Mouse (Mus musculus) heart, adult 2 months (tissue): Measurements from ENCODE around the gene Doc2g. TPM values are rescaled to one million over a fixed set of nuclear protein-coding genes. Genes with fewer than 3 reads are reported as not detected.
"Not testable (repeated sequence)": the region's sequence is repeated elsewhere in the genome, so short reads cannot be mapped to it uniquely, and the experiment has no call there.

Source experiments
- DNase-seq, 2 experiments: peaks; one replicate each; pipeline ENCODE4 v3.0.0; 2021
- H3K27ac ChIP-seq: fragments of 200-600 bp; 2 replicates; pipeline ENCODE4 v1.8.1; 2022
- H3K27me3 ChIP-seq: fragments of 200-500 bp; 2 replicates; pipeline ENCODE4 v1.6.1; 2012; ENCODE audit warnings: mild to moderate bottlenecking, low read length, inconsistent platforms, mixed read lengths; ENCODE audit not compliant: control insufficient read depth, insufficient read depth
- H3K36me3 ChIP-seq: fragments of 200-500 bp; 2 replicates; pipeline ENCODE4 v1.6.1; 2012; ENCODE audit warnings: low read length, inconsistent platforms; ENCODE audit not compliant: control insufficient read depth, insufficient read depth
- H3K4me1 ChIP-seq: fragments of 200-500 bp; 2 replicates; pipeline ENCODE4 v1.6.1; 2011; ENCODE audit warnings: low read length; ENCODE audit not compliant: control insufficient read depth, insufficient read depth
- H3K4me3 ChIP-seq: fragments of 200-600 bp; 2 replicates; pipeline ENCODE4 v1.8.1; 2022
- H3K79me2 ChIP-seq: fragments of 200-500 bp; replicated peaks from 2 replicates; pipeline ENCODE4 v1.6.1; 2012; ENCODE audit warnings: mild to moderate bottlenecking, inconsistent platforms, low read length, moderate library complexity, mixed read lengths; ENCODE audit not compliant: control insufficient read depth, insufficient read depth
- H3K9ac ChIP-seq: fragments of 200-500 bp; 2 replicates; pipeline ENCODE4 v1.6.1; 2012; ENCODE audit warnings: low read depth, mild to moderate bottlenecking, control low read depth, inconsistent platforms, low read length, mixed read lengths
- CTCF ChIP-seq: fragments of 200-600 bp; IDR thresholded peaks from 2 replicates; pipeline ENCODE4 v1.8.1; 2022; ENCODE audit warnings: antibody characterized with exemption, mild to moderate bottlenecking, moderate library complexity
- EP300 ChIP-seq: fragments of 200-500 bp; IDR thresholded peaks from 2 replicates; pipeline ENCODE4 v1.6.1; 2011; ENCODE audit warnings: low read depth, low read length, control low read depth; ENCODE audit not compliant: insufficient read depth
- POLR2A ChIP-seq: fragments of 200-500 bp; IDR thresholded peaks from 2 replicates; pipeline ENCODE4 v1.6.1; 2011; ENCODE audit warnings: mild to moderate bottlenecking, low read depth, low read length, control low read depth; ENCODE audit not compliant: insufficient read depth
- WGBS: fragments of 180-500 bp; shearing (Covaris S2); methylation state at CpG from one replicate; pipeline ENCODE4 v1.1.7; 2018; 5-methylcytosine and 5-hydroxymethylcytosine counted together
- intact Hi-C: fragments of 180-260 bp; cut with DNase I; formaldehyde crosslinking; loops from one replicate; pipeline ENCODE4 v1.15.1; 2025
- polyA plus RNA-seq: library from polyadenylated mRNA; depleted of rRNA; stranded (reverse); fragments of >200 nt; gene quantifications from 2 replicates; pipeline ENCODE4 v1.2.3, GENCODE M21; 2012
- total RNA-seq, 2 experiments: library from RNA; stranded (reverse); gene quantifications; 2 replicates each; pipeline ENCODE4 v1.2.3; 2021

Gene Doc2g
- total and polyA plus RNA-seq, 3 experiments, result 193 to 597 (median 236) TPM

DNA sequence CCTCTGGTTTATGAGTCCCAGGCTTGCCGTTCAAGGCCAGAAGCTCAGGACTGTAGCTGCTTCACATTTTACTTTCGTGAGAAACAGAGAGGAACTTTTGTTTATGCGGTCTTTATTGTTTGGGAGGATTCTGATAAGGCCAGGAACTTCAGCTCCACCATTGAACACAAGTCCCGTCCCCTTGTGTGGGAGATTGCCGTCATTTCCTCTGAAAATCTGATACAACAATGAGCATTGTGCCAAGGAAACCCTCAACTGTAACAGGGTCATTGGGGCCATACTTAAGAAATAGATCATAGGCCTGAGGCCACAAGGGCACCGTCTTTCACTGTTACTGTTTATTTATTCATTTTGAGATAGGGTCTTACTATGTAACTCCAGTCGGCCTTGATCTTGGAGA, 20.1 kb downstream of the Doc2g start:
- no peak overlapping the region for H3K4me3 ChIP-seq
- 35% methylated on average over 7 of the region's 7 CpGs for WGBS
- no peaks in the 10 kb centered on the region for H3K27me3 ChIP-seq
- peak overlapping the region; percentile 36 for H3K27ac ChIP-seq
- intact Hi-C loops, result no loop called here
- H3K36me3 ChIP-seq, result no peaks in the 10 kb centered on the region
- H3K79me2 ChIP-seq, result no peaks in the 10 kb centered on the region
- H3K9ac ChIP-seq, result no peak overlapping the region
- TF ChIP-seq CTCF (no peak), EP300 (no peak)
- no peaks in the 10 kb centered on the region for H3K4me1 ChIP-seq
- DNase-seq, result no peak

DNA sequence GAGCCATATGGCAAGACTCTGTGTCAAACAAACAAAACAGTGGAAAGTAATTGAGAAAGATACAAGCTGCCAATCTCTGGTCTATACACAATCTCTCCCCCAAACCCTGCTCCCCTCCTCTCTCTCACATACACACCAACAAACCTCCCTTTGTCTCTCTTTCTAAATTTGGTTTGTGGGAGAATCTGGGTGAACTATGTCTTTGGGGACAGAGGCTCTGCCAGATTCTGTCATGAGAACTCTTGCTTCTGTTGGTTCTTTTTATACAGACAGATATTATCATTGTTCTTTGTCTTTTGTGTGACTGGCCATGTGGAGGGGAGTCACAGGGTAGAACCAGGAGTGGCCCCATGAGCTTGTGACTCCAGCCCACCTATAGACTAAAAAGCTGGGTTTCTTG, 24.5 kb downstream of the Doc2g start:
- Histone ChIP-seq H3K79me2 (no peaks in the 10 kb centered on the region), H3K27me3 (no peaks in the 10 kb centered on the region), H3K4me3 (no peak overlapping the region), H3K9ac (no peak overlapping the region), H3K36me3 (no peaks in the 10 kb centered on the region), H3K27ac (no peak overlapping the region), H3K4me1 (no peaks in the 10 kb centered on the region)
- no peak for TF ChIP-seq CTCF
- no peak for TF ChIP-seq EP300
- no peak for TF ChIP-seq POLR2A
- intact Hi-C loops, result no loop called here
- no peak for DNase-seq

DNA sequence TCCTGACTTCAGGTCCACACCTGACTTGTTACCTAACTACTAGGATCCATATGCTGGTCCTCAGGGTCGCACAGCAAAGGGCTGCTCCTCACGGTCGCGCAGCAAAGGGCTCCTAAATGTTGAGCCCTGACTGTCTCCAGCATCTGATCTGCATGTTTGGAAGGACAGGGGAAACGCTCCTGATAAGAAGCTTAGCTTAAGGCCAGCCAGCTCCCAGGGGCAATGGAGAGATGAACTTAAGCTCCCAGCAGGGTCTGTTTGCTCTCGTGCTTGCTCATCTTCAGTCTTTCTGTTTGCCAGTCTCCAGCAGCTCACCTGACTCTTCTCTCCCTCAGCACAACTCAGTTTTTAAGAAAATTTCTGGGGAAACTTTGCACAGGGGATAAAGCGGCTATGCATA, 29.6 kb downstream of the Doc2g start:
- WGBS, result 46% methylated on average over 7 of the region's 7 CpGs
- TF ChIP-seq POLR2A (no peak), EP300 (no peak), CTCF (no peak)
- Histone ChIP-seq H3K4me1 (peaks cover 1% of the 10 kb centered on the region; the same call in 1 of the 2 replicates), H3K27me3 (no peaks in the 10 kb centered on the region), H3K9ac (no peak overlapping the region), H3K27ac (no peak overlapping the region), H3K36me3 (no peaks in the 10 kb centered on the region), H3K79me2 (no peaks in the 10 kb centered on the region), H3K4me3 (no peak overlapping the region)
- no peak for DNase-seq
- intact Hi-C loops, result no loop called here

DNA sequence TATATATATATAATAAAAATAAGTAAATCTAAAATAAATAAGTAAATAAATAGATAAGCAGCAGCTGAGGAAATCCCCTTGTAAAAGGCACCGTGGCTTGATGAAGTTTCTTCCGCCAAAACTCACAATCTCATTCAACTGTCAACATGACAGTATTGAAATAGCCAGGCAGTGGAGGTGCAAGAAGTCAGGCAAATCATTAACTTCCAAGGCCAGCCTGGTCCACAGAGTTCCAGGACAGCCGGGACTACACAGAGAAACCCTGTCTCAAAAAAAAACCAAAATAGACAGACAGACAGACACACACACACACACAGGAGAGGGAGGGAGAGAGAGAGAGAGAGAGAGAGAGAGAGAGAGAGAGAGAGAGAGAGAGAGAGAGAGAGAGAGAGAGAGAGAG, 30.2 kb downstream of the Doc2g start:
- WGBS, result 54% methylated on average over 3 of the region's 3 CpGs
- Histone ChIP-seq H3K4me1 (peaks cover 3% of the 10 kb centered on the region), H3K36me3 (no peaks in the 10 kb centered on the region), H3K4me3 (no peak overlapping the region), H3K27me3 (no peaks in the 10 kb centered on the region), H3K79me2 (no peaks in the 10 kb centered on the region), H3K9ac (no peak overlapping the region), H3K27ac (no peak overlapping the region)
- intact Hi-C loops, result no loop called here
- DNase-seq, result no peak
- TF ChIP-seq POLR2A (no peak), CTCF (no peak), EP300 (no peak)

DNA sequence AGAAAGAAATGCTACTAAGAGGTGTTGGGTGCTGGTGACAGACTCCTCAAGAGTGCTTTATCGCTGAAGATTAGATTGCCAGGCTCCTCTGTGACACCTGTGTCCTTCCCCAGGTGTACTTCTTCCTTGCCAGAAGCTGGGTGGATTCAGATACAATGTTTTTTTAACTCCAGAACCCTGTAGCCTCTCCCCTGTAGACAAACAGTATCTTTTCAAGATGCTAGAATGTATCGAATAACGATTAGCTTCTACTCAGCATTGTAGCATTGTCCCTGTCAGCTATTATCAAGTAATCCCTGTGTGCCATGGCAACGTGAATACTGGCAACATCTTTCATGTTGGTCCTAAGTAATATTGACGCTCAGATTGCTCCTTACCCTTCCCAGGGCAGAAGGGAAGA, 30.6 kb downstream of the Doc2g start:
- 69% methylated on average over 5 of the region's 5 CpGs for WGBS
- Histone ChIP-seq H3K9ac (no peak overlapping the region), H3K36me3 (no peaks in the 10 kb centered on the region), H3K4me3 (no peak overlapping the region), H3K27ac (no peak overlapping the region), H3K79me2 (no peaks in the 10 kb centered on the region), H3K4me1 (peaks cover 4% of the 10 kb centered on the region), H3K27me3 (no peaks in the 10 kb centered on the region)
- no peak for DNase-seq
- intact Hi-C loops, result no loop called here
- TF ChIP-seq POLR2A (no peak), CTCF (no peak), EP300 (no peak)

DNA sequence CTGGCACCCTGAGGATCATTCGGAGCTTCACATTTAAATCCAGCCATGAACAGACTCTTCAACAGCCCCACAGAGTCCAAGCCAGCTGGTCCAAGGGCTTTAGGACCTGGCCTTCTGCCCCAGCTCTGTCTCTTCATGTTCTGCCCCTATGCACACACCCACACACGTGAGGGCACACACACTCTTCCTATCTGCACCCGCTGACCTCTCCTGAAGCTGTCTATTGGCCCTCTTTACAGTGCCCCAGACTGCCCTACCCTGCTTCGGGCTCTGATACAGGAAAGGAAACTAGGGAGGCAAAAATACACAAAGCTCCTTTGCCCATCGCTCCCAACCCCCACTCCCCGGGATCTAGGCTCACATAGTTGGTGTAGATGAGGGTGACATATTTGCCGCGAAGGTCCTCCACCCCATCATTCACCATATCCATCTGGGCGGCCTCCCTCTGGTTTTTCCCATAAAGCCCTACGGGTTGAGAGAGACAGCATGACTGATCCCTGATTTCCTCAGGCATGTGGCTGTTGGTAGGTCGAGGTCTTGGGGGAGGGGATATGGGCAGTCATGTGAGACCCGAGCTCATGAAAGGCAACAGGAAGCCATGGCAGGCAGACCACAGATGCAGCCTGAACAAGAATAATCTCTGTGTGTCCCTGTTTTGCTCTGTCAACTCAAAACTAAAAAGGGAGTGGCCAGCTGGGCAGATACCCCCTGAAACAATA, 33.4 kb downstream of the Doc2g start:
- 77% methylated on average over 12 of the region's 12 CpGs for WGBS
- intact Hi-C loops, result no loop called here
- H3K4me3 ChIP-seq, result no peak overlapping the region

DNA sequence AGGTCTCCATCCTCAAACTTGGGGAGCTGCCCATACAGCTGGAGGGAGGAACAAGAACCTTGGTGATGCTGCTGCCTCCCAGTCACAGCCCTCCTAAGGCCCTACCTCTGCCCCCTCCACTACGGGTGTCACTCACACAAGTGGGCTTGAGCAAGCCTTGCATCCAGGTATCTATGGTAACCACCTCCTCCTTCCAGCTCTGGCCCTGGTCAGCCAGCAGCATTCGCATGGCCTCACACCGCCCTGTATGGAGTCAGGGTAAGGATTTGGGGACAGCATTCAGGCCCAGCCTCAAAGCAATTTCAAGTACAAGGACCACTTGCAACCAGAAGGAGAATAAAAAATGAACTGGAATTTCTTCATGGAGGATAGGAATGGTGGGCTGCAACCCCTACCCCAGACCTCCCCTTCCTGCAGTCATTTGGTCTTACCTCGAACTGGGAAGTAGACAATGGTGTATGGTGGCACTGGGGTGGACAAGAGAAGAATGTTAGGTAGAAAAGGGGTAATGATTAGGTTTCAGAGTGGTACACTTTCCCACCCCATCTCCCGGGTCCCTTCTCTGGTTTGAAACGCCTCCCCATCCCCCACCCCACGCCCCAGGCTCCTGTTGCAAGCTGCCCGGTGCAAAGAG, 34.2 kb downstream of the Doc2g start:
- H3K4me3 ChIP-seq, result peak overlapping the region; percentile 59
- H3K79me2 ChIP-seq, DNase-seq, H3K27me3 ChIP-seq, intact Hi-C loops, H3K4me1 ChIP-seq, H3K36me3 ChIP-seq: not testable (repeated sequence)
- WGBS, result 28% methylated on average over 8 of the region's 8 CpGs
- peak overlapping the region; percentile 80 for H3K27ac ChIP-seq
- H3K9ac ChIP-seq, result peak overlapping the region; percentile 92

More for the DNA sequence above, 33.4 kb downstream of the Doc2g start:
- no peaks in the 10 kb centered on the region for H3K79me2 ChIP-seq
- no peak overlapping the region for H3K9ac ChIP-seq
- no peak for DNase-seq
- no peaks in the 10 kb centered on the region for H3K27me3 ChIP-seq
- H3K4me1 ChIP-seq, result peaks cover 4% of the 10 kb centered on the region
- H3K27ac ChIP-seq, result no peak overlapping the region
- no peaks in the 10 kb centered on the region for H3K36me3 ChIP-seq
- TF ChIP-seq EP300, result no peak
- no peak for TF ChIP-seq CTCF
- no peak for TF ChIP-seq POLR2A
